Mouse (Mus musculus): Measurements from ENCODE around the gene Pdzph1.

- no peak for TF ChIP-seq EP300 (IDR thresholded peaks at IDR 0.05; ENCODE audit: insufficient read depth, low read depth, low read length)
- no peak for TF ChIP-seq CTCF (IDR thresholded peaks at IDR 0.05)
- no peak for TF ChIP-seq POLR2A (IDR thresholded peaks at IDR 0.05; ENCODE audit: insufficient read depth, low read depth, low read length)
These were observed 66.2 kb downstream of the Pdzph1 start for GRCm38 (mm10) chr17:58924754-58925546.

All from heart, adult 2 months (tissue).